Mouse (Mus musculus): ENCODE measurements around the gene Zfp385a. TPM values are rescaled to one million over a fixed set of nuclear protein-coding genes. Genes with fewer than 3 reads are reported as not detected.

Gene Zfp385a
- polyA plus RNA-seq, 1 experiment from 2014 or later = 3.1 TPM

GRCm38 (mm10) chr15:103308876-103309580 lies 30.9 kb downstream of the Zfp385a start:
- Histone ChIP-seq H3K4me1 (replicated peaks; ENCODE audit: control insufficient read depth, insufficient read depth, low read length) (peaks cover 13% of the 10 kb centered on the region; the same call in 1 of the 2 replicates), H3K9ac (ENCODE audit: low read depth, low read length) (no peak overlapping the region), H3K36me3 (ENCODE audit: control insufficient read depth, insufficient read depth) (no peaks in the 10 kb centered on the region), H3K4me2 (replicated peaks; ENCODE audit: low read depth) (peak overlapping the region; percentile 45), H3K27ac (ENCODE audit: low read depth, low read length) (no peak overlapping the region), H3K27me3 (replicated peaks; ENCODE audit: control insufficient read depth, insufficient read depth, low read length) (0 out of 2 replicates have a peak, but pooled peaks cover 2% of the 10 kb centered on the region), H3K4me3 (ENCODE audit: low read depth, low read length) (no peak overlapping the region), H3K9me3 (ENCODE audit: control insufficient read depth) (no peaks in the 10 kb centered on the region)
- 69% methylated on average over 26 of the region's 26 CpGs for WGBS
- TF ChIP-seq CTCF (IDR thresholded peaks at IDR 0.05; ENCODE audit: low read depth) = no peak
- no peak for ATAC-seq

GRCm38 (mm10) chr15:103308056-103308875 lies 31.6 kb downstream of the Zfp385a start:
- no peak for ATAC-seq
- H3K4me2 ChIP-seq (replicated peaks; ENCODE audit: low read depth) = peak overlapping the region; percentile 45
- peaks cover 13% of the 10 kb centered on the region; the same call in 1 of the 2 replicates for H3K4me1 ChIP-seq (replicated peaks; ENCODE audit: control insufficient read depth, insufficient read depth, low read length)
- H3K36me3 ChIP-seq (ENCODE audit: control insufficient read depth, insufficient read depth) = no peaks in the 10 kb centered on the region
- TF ChIP-seq CTCF (IDR thresholded peaks at IDR 0.05; ENCODE audit: low read depth) = peak; percentile 65
- no peak overlapping the region for H3K9ac ChIP-seq (ENCODE audit: low read depth, low read length)
- WGBS = 33% methylated on average over 28 of the region's 28 CpGs
- 0 out of 2 replicates have a peak, but pooled peaks cover 2% of the 10 kb centered on the region for H3K27me3 ChIP-seq (replicated peaks; ENCODE audit: control insufficient read depth, insufficient read depth, low read length)
- no peak overlapping the region for H3K27ac ChIP-seq (ENCODE audit: low read depth, low read length)
- H3K9me3 ChIP-seq (ENCODE audit: control insufficient read depth) = no peaks in the 10 kb centered on the region
- no peak overlapping the region for H3K4me3 ChIP-seq (ENCODE audit: low read depth, low read length)

- ATAC-seq = no peak
- Histone ChIP-seq H3K9ac (ENCODE audit: low read depth, low read length) (no peak overlapping the region; the same call in 1 of the 2 replicates), H3K9me3 (ENCODE audit: control insufficient read depth) (no peaks in the 10 kb centered on the region), H3K27ac (ENCODE audit: low read depth, low read length) (peak overlapping the region; percentile 96), H3K4me3 (ENCODE audit: low read depth, low read length) (no peak overlapping the region), H3K36me3 (ENCODE audit: control insufficient read depth, insufficient read depth) (no peaks in the 10 kb centered on the region), H3K4me2 (replicated peaks; ENCODE audit: low read depth) (peak overlapping the region; percentile 50; the same call in 1 of the 2 replicates), H3K27me3 (replicated peaks; ENCODE audit: control insufficient read depth, insufficient read depth, low read length) (0 out of 2 replicates have a peak, but pooled peaks cover 2% of the 10 kb centered on the region), H3K4me1 (replicated peaks; ENCODE audit: control insufficient read depth, insufficient read depth, low read length) (peaks cover 14% of the 10 kb centered on the region)
- TF ChIP-seq CTCF (IDR thresholded peaks at IDR 0.05; ENCODE audit: low read depth) = peak; percentile 98
- WGBS = 1% methylated on average over 7 of the region's 7 CpGs
These were observed 32.8 kb downstream of the Zfp385a start for GRCm38 (mm10) chr15:103307125-103307524.

- H3K27me3 ChIP-seq (replicated peaks; ENCODE audit: control insufficient read depth, insufficient read depth, low read length) = 0 out of 2 replicates have a peak, but pooled peaks cover 2% of the 10 kb centered on the region
- no peak for TF ChIP-seq CTCF (IDR thresholded peaks at IDR 0.05; ENCODE audit: low read depth)
- H3K4me2 ChIP-seq (replicated peaks; ENCODE audit: low read depth) = peak overlapping the region; percentile 85
- WGBS = 17% methylated on average over 8 of the region's 8 CpGs
- H3K4me3 ChIP-seq (ENCODE audit: low read depth, low read length) = peak overlapping the region; percentile 58
- H3K4me1 ChIP-seq (replicated peaks; ENCODE audit: control insufficient read depth, insufficient read depth, low read length) = peaks cover 16% of the 10 kb centered on the region
- H3K9me3 ChIP-seq (ENCODE audit: control insufficient read depth) = no peaks in the 10 kb centered on the region
- peak; percentile 70 for ATAC-seq
- peak overlapping the region; percentile 96 for H3K27ac ChIP-seq (ENCODE audit: low read depth, low read length)
- peak overlapping the region; percentile 54 for H3K9ac ChIP-seq (ENCODE audit: low read depth, low read length)
- H3K36me3 ChIP-seq (ENCODE audit: control insufficient read depth, insufficient read depth) = no peaks in the 10 kb centered on the region
These were observed 33.9 kb downstream of the Zfp385a start for GRCm38 (mm10) chr15:103305792-103306645.

GRCm38 (mm10) chr15:103305070-103305678 lies 34.7 kb downstream of the Zfp385a start:
- Histone ChIP-seq H3K27ac (ENCODE audit: low read depth, low read length) (peak overlapping the region; percentile 96), H3K9me3 (ENCODE audit: control insufficient read depth) (no peaks in the 10 kb centered on the region), H3K4me1 (replicated peaks; ENCODE audit: control insufficient read depth, insufficient read depth, low read length) (peaks cover 16% of the 10 kb centered on the region), H3K27me3 (replicated peaks; ENCODE audit: control insufficient read depth, insufficient read depth, low read length) (0 out of 2 replicates have a peak, but pooled peaks cover 2% of the 10 kb centered on the region), H3K4me3 (ENCODE audit: low read depth, low read length) (peak overlapping the region; percentile 58), H3K36me3 (ENCODE audit: control insufficient read depth, insufficient read depth) (0 out of 2 replicates have a peak, but pooled peaks cover 5% of the 10 kb centered on the region), H3K4me2 (replicated peaks; ENCODE audit: low read depth) (peak overlapping the region; percentile 85), H3K9ac (ENCODE audit: low read depth, low read length) (peak overlapping the region; percentile 58)
- TF ChIP-seq CTCF (IDR thresholded peaks at IDR 0.05; ENCODE audit: low read depth) = no peak
- ATAC-seq = peak; percentile 90
- WGBS = under 1% methylated on average over 69 of the region's 71 CpGs

All from intestine, postnatal 0 days (tissue).